Mouse (Mus musculus) ES-Bruce4 (cell line): ENCODE data around the gene Fblim1. TPM values are rescaled to one million over a fixed set of nuclear protein-coding genes. Genes with fewer than 3 reads are reported as not detected.
A peak's percentile ranks its signal among the peaks of the same experiment; 100 is the strongest.
"Not testable (repeated sequence)": the region's sequence is repeated elsewhere in the genome, so short reads cannot be mapped to it uniquely, and the experiment has no call there.

Source experiments
- H3K27ac ChIP-seq: 2 replicates; pipeline ENCODE4 v1.5.1; 2012; ENCODE audit warnings: low read length, inconsistent platforms; ENCODE audit not compliant: insufficient read depth
- H3K27me3 ChIP-seq: 2 replicates; pipeline ENCODE4 v1.6.1; 2012; ENCODE audit warnings: mild to moderate bottlenecking, low read length, inconsistent platforms; ENCODE audit not compliant: control insufficient read depth, poor library complexity, insufficient read depth, severe bottlenecking
- H3K36me3 ChIP-seq: 2 replicates; pipeline ENCODE4 v1.6.1; 2012; ENCODE audit warnings: inconsistent platforms, mild to moderate bottlenecking, low read length, moderate library complexity; ENCODE audit not compliant: control insufficient read depth, poor library complexity, insufficient read depth, severe bottlenecking
- H3K4me1 ChIP-seq: one replicate; pipeline ENCODE4 v1.8.1; 2011; ENCODE audit warnings: low read length; ENCODE audit not compliant: control insufficient read depth, insufficient read depth
- H3K4me3 ChIP-seq: 2 replicates; pipeline ENCODE4 v1.5.1; 2011; ENCODE audit warnings: low read depth, mild to moderate bottlenecking, low read length
- H3K9ac ChIP-seq: 2 replicates; pipeline ENCODE4 v1.6.1; 2012; ENCODE audit warnings: low read depth, mild to moderate bottlenecking, inconsistent platforms; ENCODE audit not compliant: poor library complexity, severe bottlenecking
- H3K9me3 ChIP-seq: replicated peaks from 2 replicates; pipeline ENCODE4 v1.6.1; 2012; ENCODE audit warnings: mild to moderate bottlenecking, low read length, inconsistent platforms; ENCODE audit not compliant: control insufficient read depth, poor library complexity, insufficient read depth, severe bottlenecking
- CTCF ChIP-seq: IDR thresholded peaks from one replicate; pipeline ENCODE4 v1.8.1; 2011; ENCODE audit warnings: low read depth, low read length
- EP300 ChIP-seq: IDR thresholded peaks from 2 replicates; pipeline ENCODE4 v1.6.1; 2011; ENCODE audit warnings: low read depth, low read length; ENCODE audit not compliant: insufficient read depth
- POLR2A ChIP-seq: IDR thresholded peaks from one replicate; pipeline ENCODE4 v1.8.1; 2011; ENCODE audit warnings: low read length; ENCODE audit not compliant: insufficient read depth
- polyA plus RNA-seq: library from polyadenylated mRNA; stranded (reverse); fragments of >200 nt; gene quantifications from 2 replicates; pipeline ENCODE4 v1.2.4, GENCODE M21; 2011; ENCODE audit warnings: low read depth; ENCODE audit not compliant: missing spikeins, insufficient read depth, insufficient read length

The Fblim1 gene
- polyA plus RNA-seq, 1 experiment = 73.8 TPM

GRCm38 (mm10) chr4:141571337-141571739 lies 34.6 kb downstream of the Fblim1 start:
- Histone ChIP-seq H3K4me3 (peak overlapping the region; percentile 55), H3K27me3 (no peaks in the 10 kb centered on the region), H3K9ac (peak overlapping the region; percentile 45), H3K27ac (peak overlapping the region; percentile 57), H3K4me1 (peaks cover 18% of the 10 kb centered on the region), H3K36me3 (no peaks in the 10 kb centered on the region), H3K9me3 (no peaks in the 10 kb centered on the region)
- TF ChIP-seq POLR2A = peak; percentile 31
- TF ChIP-seq CTCF = no peak
- peak; percentile 100 for TF ChIP-seq EP300

GRCm38 (mm10) chr4:141570821-141571220 lies 35.1 kb downstream of the Fblim1 start:
- no peaks in the 10 kb centered on the region for H3K36me3 ChIP-seq
- TF ChIP-seq CTCF (no peak), EP300 (no peak)

GRCm38 (mm10) chr4:141570004-141570403 lies 35.9 kb downstream of the Fblim1 start:
- TF ChIP-seq POLR2A = no peak
- TF ChIP-seq CTCF = no peak
- TF ChIP-seq EP300 = peak; percentile 100
- Histone ChIP-seq H3K27me3 (no peaks in the 10 kb centered on the region), H3K9ac (no peak overlapping the region), H3K9me3 (no peaks in the 10 kb centered on the region), H3K36me3 (no peaks in the 10 kb centered on the region), H3K4me3 (peak overlapping the region; percentile 24; the same call in 1 of the 2 replicates), H3K4me1 (peaks cover 18% of the 10 kb centered on the region), H3K27ac (peak overlapping the region; percentile 95)

More at GRCm38 (mm10) chr4:141570821-141571220, 35.1 kb downstream of the Fblim1 start:
- Histone ChIP-seq H3K4me1 (peaks cover 18% of the 10 kb centered on the region), H3K9me3 (no peaks in the 10 kb centered on the region), H3K27ac (peak overlapping the region; percentile 57), H3K27me3 (no peaks in the 10 kb centered on the region), H3K9ac (peak overlapping the region; percentile 45), H3K4me3 (peak overlapping the region; percentile 55)

- H3K27ac ChIP-seq = peak overlapping the region; percentile 95
- H3K4me3 ChIP-seq = no peak overlapping the region
- TF ChIP-seq CTCF (no peak), EP300 (no peak), POLR2A (no peak)
- no peaks in the 10 kb centered on the region for H3K36me3 ChIP-seq
- H3K4me1 ChIP-seq = peaks cover 18% of the 10 kb centered on the region
- H3K27me3 ChIP-seq = no peaks in the 10 kb centered on the region
- H3K9me3 ChIP-seq = no peaks in the 10 kb centered on the region
- peak overlapping the region; percentile 6; the same call in 1 of the 2 replicates for H3K9ac ChIP-seq
These were observed 36.9 kb downstream of the Fblim1 start for GRCm38 (mm10) chr4:141568966-141569365.

GRCm38 (mm10) chr4:141567174-141567573 lies 38.7 kb downstream of the Fblim1 start:
- H3K27ac ChIP-seq = not testable (repeated sequence)

GRCm38 (mm10) chr4:141566187-141566586 lies 39.7 kb downstream of the Fblim1 start:
- TF ChIP-seq POLR2A = peak; percentile 14
- TF ChIP-seq EP300 = peak; percentile 77
- no peak for TF ChIP-seq CTCF
- no peaks in the 10 kb centered on the region for H3K36me3 ChIP-seq
- peaks cover 10% of the 10 kb centered on the region for H3K4me1 ChIP-seq
- H3K9me3 ChIP-seq = no peaks in the 10 kb centered on the region
- peak overlapping the region; percentile 57 for H3K9ac ChIP-seq
- peak overlapping the region; percentile 97 for H3K27ac ChIP-seq
- no peaks in the 10 kb centered on the region for H3K27me3 ChIP-seq
- H3K4me3 ChIP-seq = peak overlapping the region; percentile 29; the same call in 1 of the 2 replicates

More at GRCm38 (mm10) chr4:141567174-141567573, 38.7 kb downstream of the Fblim1 start:
- Histone ChIP-seq H3K9ac (peak overlapping the region; percentile 57), H3K4me1 (peaks cover 12% of the 10 kb centered on the region)
- H3K36me3 ChIP-seq, H3K9me3 ChIP-seq, H3K27me3 ChIP-seq, H3K4me3 ChIP-seq: not testable (repeated sequence)
